In the genomic region with DNA sequence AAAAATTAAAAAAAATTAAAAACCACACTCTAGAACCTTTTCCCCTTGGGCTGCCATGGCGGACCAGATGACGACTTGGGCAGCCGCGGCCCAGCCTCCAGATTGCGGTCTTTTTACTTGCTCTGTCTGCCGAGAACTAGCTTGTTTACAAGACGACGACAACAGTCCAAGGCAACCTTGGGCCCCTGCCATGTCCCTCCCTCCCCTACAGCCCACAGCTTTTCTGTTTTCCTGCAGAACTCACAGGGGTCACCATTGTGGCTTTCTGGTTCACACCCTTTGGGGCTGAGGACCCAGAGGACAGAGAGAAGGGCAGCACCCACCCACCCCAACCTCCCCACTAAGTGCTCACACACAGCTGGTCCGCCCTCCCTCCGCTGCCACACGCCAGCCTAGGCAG, we compare ENCODE assay signal across 9 mouse cellular contexts. TPM values are rescaled to one million over a fixed set of nuclear protein-coding genes. Genes with fewer than 3 reads are reported as not detected.
DNase-seq lines count a peak whose midpoint lies in the region; ATAC-seq and TF ChIP-seq lines count a peak whose summit lies in the region.
"Had no signal": no experiment of that assay in that cellular context is flagged by ENCODE, and none has a peak within 500 bp of the region (broad histone marks: within the 10 kb centered on the region; RNA-seq: fewer than 3 reads in every experiment).

No protein-coding gene starts in this region.

- H3K4me3 ChIP-seq in forebrain, embryonic 13.5 days, result no peak overlapping the region
- H3K4me3 ChIP-seq in forebrain, embryonic 16.5 days (replicated peaks; ENCODE audit: low read length), result no peak overlapping the region
- no peak overlapping the region for H3K4me3 ChIP-seq in kidney, postnatal 0 days (replicated peaks; ENCODE audit: low read depth, low read length)
- H3K4me3 ChIP-seq: limb, embryonic 12.5 days had no signal

- no peaks in the 10 kb centered on the region for H3K9me3 ChIP-seq in forebrain, embryonic 13.5 days (replicated peaks)
- H3K9me3 ChIP-seq in forebrain, embryonic 16.5 days (ENCODE audit: control insufficient read depth, low read length), result peaks cover 2% of the 10 kb centered on the region
- 0 out of 2 replicates have a peak, but pooled peaks cover 2% of the 10 kb centered on the region for H3K9me3 ChIP-seq in kidney, postnatal 0 days (replicated peaks; ENCODE audit: low read length)

- no peaks in the 10 kb centered on the region for H3K27me3 ChIP-seq in forebrain, embryonic 13.5 days
- H3K27me3 ChIP-seq in forebrain, embryonic 16.5 days (replicated peaks; ENCODE audit: control insufficient read depth, insufficient read depth, low read length), result no peaks in the 10 kb centered on the region
- no peaks in the 10 kb centered on the region for H3K27me3 ChIP-seq in kidney, postnatal 0 days (ENCODE audit: insufficient read depth, low read length)
- H3K27me3 ChIP-seq: limb, embryonic 12.5 days had no signal

- no peak overlapping the region for H3K27ac ChIP-seq in forebrain, embryonic 13.5 days
- H3K27ac ChIP-seq in forebrain, embryonic 16.5 days (ENCODE audit: low read length), result no peak overlapping the region
- peak overlapping the region; percentile 69; the same call in 1 of the 2 replicates for H3K27ac ChIP-seq in kidney, postnatal 0 days
- H3K27ac ChIP-seq: limb, embryonic 12.5 days had no signal

- H3K4me2 ChIP-seq in forebrain, embryonic 13.5 days, result no peak overlapping the region
- H3K4me2 ChIP-seq in forebrain, embryonic 16.5 days (ENCODE audit: low read length), result no peak overlapping the region
- no peak overlapping the region for H3K4me2 ChIP-seq in kidney, postnatal 0 days (ENCODE audit: low read length)
- H3K4me2 ChIP-seq: limb, embryonic 12.5 days had no signal

- H3K4me1 ChIP-seq in forebrain, embryonic 13.5 days, result no peaks in the 10 kb centered on the region
- peaks cover 5% of the 10 kb centered on the region for H3K4me1 ChIP-seq in forebrain, embryonic 16.5 days (replicated peaks; ENCODE audit: control insufficient read depth, insufficient read depth, low read length)
- 0 out of 2 replicates have a peak, but pooled peaks cover 7% of the 10 kb centered on the region for H3K4me1 ChIP-seq in kidney, postnatal 0 days (replicated peaks; ENCODE audit: insufficient read depth, low read length)

- no peak for TF ChIP-seq CTCF in kidney, postnatal 0 days (IDR thresholded peaks at IDR 0.05; ENCODE audit: low read depth)

- 0 out of 2 replicates have a peak, but pooled peaks have one; percentile 7 for ATAC-seq in forebrain, embryonic 13.5 days
- no peak for ATAC-seq in forebrain, embryonic 16.5 days
- no peak for ATAC-seq in kidney, postnatal 0 days (replicated peaks; ENCODE audit: low FRiP score, low read depth)
- ATAC-seq in activated CD4-positive, CD25-positive, alpha-beta regulatory T cell, adult 4 months, result no peak

- H3K36me3 ChIP-seq in forebrain, embryonic 13.5 days (ENCODE audit: poor library complexity, severe bottlenecking), result peaks cover 72% of the 10 kb centered on the region
- peaks cover 37% of the 10 kb centered on the region for H3K36me3 ChIP-seq in forebrain, embryonic 16.5 days (ENCODE audit: control insufficient read depth, insufficient read depth)
- peaks cover 24% of the 10 kb centered on the region for H3K36me3 ChIP-seq in kidney, postnatal 0 days (ENCODE audit: insufficient read depth, low read length)

- DNase-seq in right cerebral cortex, postnatal 4 days, result peak; percentile 39
- no peak for DNase-seq in right cerebral cortex, postnatal 36 days (ENCODE audit: low spot score in 2 of 2)
- peak; percentile 76 for DNase-seq in kidney, postnatal 0 days (ENCODE audit: low spot score)
- no peak for DNase-seq in frontal cortex, postnatal 10 days (ENCODE audit: low spot score in 2 of 2)
- DNase-seq in layer of hippocampus, adult 8-10 months (ENCODE audit: low spot score in 2 of 2), result no peak

- H3K9ac ChIP-seq in forebrain, embryonic 13.5 days, result no peak overlapping the region
- H3K9ac ChIP-seq in forebrain, embryonic 16.5 days (replicated peaks; ENCODE audit: low read depth, low read length), result no peak overlapping the region
- H3K9ac ChIP-seq in kidney, postnatal 0 days (ENCODE audit: low read depth, low read length), result no peak overlapping the region
- H3K9ac ChIP-seq: limb, embryonic 12.5 days had no signal

- WGBS in forebrain, embryonic 13.5 days, result 84% methylated on average over 11 of the region's 11 CpGs
- 66% methylated on average over 11 of the region's 11 CpGs for WGBS in forebrain, embryonic 16.5 days
- 72% methylated on average over 11 of the region's 11 CpGs for WGBS in kidney, postnatal 0 days

RNA-seq across cellular contexts. Expression of gene Myl9, which starts 12.1 kb away (rescaled TPM):
- 28.1 and 28.4 TPM in 2 replicates for polyA plus RNA-seq in forebrain, embryonic 13.5 days (2015; fragmentation: Nextera tagmentation; extraction: Ambion mirVana)
- polyA plus RNA-seq in forebrain, embryonic 16.5 days (2015; fragmentation: Nextera tagmentation; extraction: Ambion mirVana), result 36.5 and 41.4 TPM in 2 replicates
- polyA plus RNA-seq in kidney, postnatal 0 days (2015; fragmentation: Nextera tagmentation; extraction: Ambion mirVana), result 449 and 494 TPM in 2 replicates
- polyA plus RNA-seq in activated CD4-positive, CD25-positive, alpha-beta regulatory T cell, adult 4 months (2017; shearing (Covaris generic)), result not detected
- 10 to 100 TPM; 10.4 to 22.0 (median 16.4) TPM for total RNA-seq in layer of hippocampus, adult 8-10 months (2022)

Comparison
In these comparisons a context has a peak if more than half of its experiments do, and no peak if none do; other contexts are left out.
1. DNase-seq: peak in right cerebral cortex, postnatal 4 days (single experiment) and kidney, postnatal 0 days (single experiment); none in right cerebral cortex, postnatal 36 days (0 of 2), frontal cortex, postnatal 10 days (0 of 2) and layer of hippocampus, adult 8-10 months (0 of 2).
2. RNA of gene Myl9, which starts 12.1 kb away (polyA plus RNA-seq): 449 to 494 TPM in kidney, postnatal 0 days, 36.5 to 41.4 TPM in forebrain, embryonic 16.5 days and 28.1 to 28.4 TPM in forebrain, embryonic 13.5 days; not detected in activated CD4-positive, CD25-positive, alpha-beta regulatory T cell, adult 4 months; every median in the first group is over 10 times any median in the second.